Mouse (Mus musculus) retina, adult 2 months (tissue): ENCODE measurements around the gene Bcl2l11.

Experiments
- DNase-seq: peaks from one replicate; pipeline ENCODE4 v3.0.0-alpha.2; 2012; ENCODE audit warnings: low read depth, low spot score

The Bcl2l11 gene

DNA sequence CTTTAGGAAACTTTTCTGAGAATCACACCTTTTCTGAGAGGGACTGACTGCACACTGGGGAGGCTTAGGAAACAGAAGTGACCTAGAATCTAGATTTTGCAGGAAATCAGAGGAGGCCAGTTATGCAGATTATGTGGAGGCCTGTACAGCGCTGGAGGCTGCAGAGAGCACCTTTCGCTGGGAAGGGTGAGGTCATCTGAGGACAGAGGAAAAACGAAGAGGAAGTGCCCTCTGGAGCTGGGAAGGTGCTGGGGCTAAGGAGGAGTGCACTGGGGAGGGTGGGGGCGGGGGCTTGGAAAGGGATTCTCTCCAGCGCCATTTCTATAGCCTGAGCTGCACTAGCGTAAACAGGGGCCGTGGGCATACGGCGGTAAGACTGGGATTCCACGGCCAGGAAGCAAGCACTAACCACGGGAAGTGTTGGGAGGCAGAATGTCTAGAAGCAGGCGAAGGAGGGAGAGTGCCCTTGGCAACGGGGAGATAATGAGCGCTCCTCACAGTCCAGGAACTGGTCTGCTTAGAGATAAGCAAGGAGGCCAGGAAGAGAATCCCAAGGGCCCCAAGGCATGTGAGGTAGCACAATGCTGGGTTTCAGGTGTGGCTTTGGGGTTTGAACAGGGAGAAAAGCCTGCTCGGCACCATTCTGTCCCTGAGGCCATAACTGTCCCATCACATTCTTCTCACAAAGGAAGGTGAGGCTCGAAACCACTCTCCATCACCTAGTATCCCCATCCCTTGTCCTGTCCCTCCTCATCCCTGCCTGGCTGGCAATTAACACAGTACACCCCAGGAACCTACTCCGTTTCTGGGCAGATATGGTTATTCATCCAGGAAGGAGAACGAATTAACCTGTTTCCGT, 85.4 kb downstream of the Bcl2l11 start:
- DNase-seq: no peak

DNA sequence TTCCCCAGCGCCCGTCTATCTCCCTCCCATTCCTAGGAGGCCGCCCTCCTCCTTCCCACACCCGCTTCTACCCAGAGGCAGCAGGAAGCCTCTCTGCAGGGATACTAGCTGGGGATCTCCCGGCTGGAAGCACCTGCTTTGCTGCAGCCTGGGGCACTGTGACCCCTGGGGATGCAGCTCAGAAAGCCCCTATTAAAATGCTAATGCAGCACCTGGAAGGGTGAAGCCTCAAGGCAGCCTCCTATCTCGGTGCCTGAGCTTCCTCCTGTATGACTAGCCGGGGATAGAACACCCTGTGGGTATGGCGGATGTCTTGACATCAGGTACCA, 86.0 kb downstream of the Bcl2l11 start:
- no peak for DNase-seq
